Mouse (Mus musculus) inflammation-experienced regulatory T-cells, adult 16 weeks (primary cell): Measurements from ENCODE around the gene Zfp598. TPM values are rescaled to one million over a fixed set of nuclear protein-coding genes. Genes with fewer than 3 reads are reported as not detected.

Experiments
- polyA plus RNA-seq: library from polyadenylated mRNA; unstranded; fragments of 100-300 nt; shearing (Covaris generic); gene quantifications from one replicate; pipeline ENCODE4 v1.2.1, GENCODE M21; 2017

The Zfp598 gene
- polyA plus RNA-seq = 3.2 TPM

DNA sequence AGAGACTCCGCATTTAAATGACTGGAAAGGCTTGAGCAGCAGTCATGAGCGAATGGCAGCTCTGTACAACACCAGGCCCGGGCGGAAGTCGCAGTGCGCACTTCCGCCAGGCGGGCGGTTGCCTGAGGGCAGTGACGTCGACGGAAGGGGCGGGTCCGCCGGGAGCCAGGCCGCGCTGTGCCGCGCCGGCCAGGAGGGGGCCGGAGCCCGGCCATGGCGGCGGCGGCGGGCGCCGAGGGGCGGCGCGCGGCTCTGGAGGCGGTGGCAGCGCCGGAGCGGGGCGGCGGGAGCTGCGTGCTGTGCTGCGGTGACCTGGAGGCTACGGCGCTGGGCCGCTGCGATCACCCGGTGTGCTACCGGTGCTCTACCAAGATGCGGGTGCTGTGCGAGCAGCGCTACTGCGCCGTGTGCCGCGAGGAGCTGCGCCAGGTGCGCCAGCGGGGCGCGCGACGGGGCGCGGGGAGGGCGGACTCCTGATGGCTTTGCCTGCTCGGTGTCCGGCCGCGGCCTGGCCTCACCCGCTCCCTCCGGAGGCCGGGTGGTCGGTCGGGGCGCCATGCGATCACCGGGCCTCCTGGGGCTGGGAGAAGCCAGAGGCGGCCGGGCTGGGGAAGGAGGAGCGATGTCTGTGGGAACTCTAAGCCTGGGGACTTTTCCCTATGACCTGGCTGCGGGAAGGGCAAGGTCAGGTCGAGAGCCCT lies at the start of gene Zfp598:
Zfp598 (plus strand) TSS at position 143 of the 701 bp plus-strand sequence.

DNA sequence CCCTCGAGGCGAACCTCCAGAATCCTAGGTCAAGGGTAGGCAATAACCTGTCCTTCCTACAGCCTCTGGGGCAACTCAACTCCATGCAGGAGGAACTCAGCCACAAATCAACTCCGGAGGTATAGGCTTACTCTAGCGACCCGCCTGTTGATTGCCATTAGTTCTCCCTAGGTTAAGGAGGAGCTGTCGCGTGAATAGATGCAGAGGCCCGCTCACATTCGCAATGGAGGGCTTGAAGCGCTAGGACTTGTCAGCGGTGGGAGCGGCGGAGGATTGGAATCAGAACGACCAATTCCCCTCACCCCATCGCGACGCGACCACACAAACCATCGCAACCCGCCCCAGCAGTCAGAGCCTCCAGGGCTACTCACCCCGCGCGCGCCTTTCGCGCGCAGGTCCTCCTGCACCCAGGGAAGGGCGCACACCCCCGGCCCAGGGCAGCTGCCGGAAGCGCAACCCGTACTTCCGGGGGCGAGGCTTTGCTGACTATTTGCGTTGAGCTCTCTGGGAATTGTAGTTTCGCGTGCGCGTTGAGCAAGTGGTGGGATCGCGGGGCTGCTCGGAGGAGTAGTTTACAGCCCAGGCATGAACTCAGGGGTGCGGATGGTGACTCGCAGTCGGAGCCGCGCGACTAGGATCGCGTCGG lies 37.2 kb upstream of the Zfp598 start, which contains the start of the genes Tsc2 and Nthl1:
Tsc2 (minus strand) TSS at position 464 of the 646 bp plus-strand sequence.
Nthl1 (plus strand) TSS at position 514 of the 646 bp plus-strand sequence.

DNA sequence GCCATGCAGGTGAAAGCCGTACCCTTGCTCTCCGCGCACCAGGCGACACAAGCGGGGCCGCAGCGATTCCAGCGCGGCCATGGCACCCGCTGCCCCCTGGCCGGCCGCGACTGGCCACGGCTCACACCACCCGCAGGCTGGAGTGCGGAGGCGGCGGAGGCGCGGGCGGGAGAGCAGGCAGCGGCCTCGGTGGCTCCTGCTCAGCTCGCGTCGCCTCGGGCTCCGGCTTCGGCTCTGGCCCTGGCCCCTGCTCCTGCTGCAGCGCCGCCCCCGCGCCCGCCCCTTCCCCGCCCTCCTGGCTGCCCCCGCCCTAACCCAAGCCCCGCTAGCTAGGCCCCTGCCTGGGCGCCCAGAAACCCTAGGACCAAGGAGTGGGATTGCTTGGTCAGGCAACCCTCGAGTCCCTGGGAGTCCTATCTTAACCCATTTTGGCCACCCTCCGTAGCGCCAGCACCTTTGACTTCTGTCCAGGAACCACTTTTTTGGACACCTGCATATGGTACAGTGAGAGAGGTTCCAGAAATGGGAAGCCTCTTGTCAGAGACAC lies 19.3 kb upstream of the Zfp598 start, which contains the start of gene Slc9a3r2:
Slc9a3r2 (minus strand) TSS at position 258 of the 547 bp plus-strand sequence.

GRCm38 (mm10) chr17:24658017-24658758 lies 11.3 kb upstream of the Zfp598 start, which contains the start of gene Npw:
Gene Npw, minus strand, starts transcription at chr17:24658457.

DNA sequence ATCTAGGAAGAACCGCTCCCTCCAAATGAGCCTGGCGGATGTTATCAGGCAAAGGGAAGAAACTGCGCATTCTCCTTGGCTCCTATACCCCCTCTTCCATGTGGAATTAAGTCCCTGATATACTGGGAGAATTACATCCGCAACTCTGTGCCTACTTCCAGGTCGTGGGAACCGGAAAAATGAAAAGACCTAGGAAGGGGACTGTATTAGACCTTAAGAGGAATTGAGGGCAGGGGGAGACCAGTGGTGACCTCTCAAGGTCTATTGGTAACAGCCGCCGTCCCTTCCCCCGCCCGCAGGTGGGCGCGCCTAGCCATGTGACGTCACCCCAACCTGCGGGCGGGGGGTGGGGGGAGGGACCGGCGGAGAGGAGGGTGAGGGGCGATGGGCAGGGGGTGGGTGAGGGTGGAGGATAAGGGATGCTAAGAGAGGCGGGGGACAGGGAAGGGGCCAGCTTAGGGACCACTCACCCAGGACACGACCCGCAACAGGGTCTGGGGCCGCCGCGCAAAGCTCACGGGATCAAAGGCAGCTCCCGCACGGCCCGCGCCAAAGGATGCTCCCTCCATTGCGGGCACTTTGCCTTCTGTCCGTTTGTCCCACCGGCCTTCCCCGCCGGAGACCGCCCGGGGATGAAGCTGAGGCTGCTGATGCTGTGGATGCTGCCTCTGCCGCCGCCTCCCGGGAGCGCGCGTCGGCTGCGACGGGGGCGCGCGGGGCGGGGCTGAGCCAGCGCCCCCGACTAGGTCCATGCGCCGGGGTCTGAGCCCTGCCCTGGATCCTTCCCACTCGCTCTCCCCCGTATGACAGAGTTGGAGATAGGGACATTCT lies 20.0 kb downstream of the Zfp598 start, which contains the start of gene Syngr3:
Syngr3 (minus strand) TSS at position 705 of the 831 bp plus-strand sequence.

DNA sequence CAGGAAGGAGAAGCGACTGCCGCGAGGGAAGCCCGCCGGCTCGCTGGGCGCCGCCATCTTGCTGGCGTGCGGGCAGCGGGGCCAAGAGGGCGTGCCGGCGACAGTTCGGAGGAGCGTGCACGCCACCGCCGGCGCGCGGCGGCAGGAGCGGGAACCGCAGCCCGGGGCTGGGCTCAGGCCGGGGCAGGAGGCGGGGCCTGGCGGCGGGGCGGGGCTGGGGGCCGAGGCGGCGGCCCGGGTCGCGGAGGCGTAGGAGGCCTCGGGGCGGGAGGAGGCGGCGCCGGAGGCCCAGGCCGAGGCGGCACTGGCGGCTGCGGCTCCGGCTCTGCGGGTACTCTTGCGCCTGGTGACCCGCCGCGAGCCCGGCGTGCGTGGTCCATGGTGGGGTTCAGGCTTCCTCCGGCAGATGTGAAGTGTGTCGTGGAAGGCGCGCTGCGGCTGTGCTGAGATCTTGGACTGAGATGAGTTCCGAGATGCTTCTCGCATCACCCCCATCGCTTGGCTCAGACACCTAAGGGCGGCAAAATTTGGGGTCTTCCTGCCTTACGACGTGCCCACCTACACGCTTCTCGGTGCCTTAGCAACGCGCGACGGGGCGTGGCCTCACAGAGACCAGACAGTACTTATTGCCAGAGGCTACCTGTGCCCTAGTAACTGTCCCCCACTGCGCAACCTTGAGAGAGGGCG lies 26.7 kb downstream of the Zfp598 start, which contains the start of the genes Gfer and Noxo1:
Gfer (minus strand) TSS at position 146 of the 687 bp plus-strand sequence.
Noxo1 (plus strand) TSS at position 224 of the 687 bp plus-strand sequence.

GRCm38 (mm10) chr17:24706982-24707800 lies 37.7 kb downstream of the Zfp598 start, which contains the start of gene Tbl3:
Gene Tbl3, minus strand, starts transcription at chr17:24707660.

DNA sequence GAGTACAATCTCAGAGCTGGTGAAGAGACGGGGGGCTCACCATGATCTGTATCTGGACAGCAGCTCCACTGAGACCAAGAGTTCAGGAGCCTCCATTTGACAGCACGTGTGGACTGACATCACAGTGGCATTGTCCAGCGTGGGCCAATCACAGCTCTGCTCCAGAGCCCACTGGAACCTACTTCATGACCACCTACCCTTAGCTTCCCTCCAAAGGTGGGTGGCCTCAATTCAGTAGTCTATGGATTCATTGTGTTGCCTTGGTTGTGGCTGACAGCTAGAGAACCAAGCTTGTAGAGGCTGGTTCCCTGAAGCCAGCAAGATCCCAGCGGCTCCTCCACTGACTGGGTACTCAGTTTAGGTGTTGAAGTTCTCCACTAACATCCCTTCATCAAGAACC lies 48.5 kb downstream of the Zfp598 start, which contains the start of the genes Rnf151 and Rps2:
Rnf151 (minus strand) TSS at position 121 of the 400 bp plus-strand sequence.
Rps2 (plus strand) TSS at position 174 of the 400 bp plus-strand sequence.

GRCm38 (mm10) chr17:24724184-24724583 lies 54.7 kb downstream of the Zfp598 start, which contains the start of gene Ndufb10:
Gene Ndufb10, minus strand, starts transcription at chr17:24724478.

DNA sequence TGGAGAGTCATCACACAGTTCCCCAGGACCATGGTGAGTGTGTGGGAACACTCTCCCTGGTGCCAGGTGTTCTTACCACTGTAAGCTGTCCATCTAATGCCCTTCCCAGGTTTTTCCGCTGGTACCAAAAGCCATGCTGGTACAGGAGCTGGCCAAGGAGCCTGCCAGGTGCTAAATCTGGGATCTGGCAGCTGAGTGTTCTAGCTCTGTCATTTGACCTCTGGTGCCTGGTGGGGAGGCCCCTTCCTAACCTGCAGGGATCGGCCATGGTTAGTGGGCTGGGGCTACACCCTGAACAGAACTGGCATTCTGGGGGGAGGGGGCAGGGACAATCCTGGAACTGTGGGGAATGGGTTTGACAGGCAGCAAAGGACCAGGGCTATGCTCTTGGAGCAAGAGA lies 58.1 kb downstream of the Zfp598 start, which contains the start of gene Rpl3l:
Rpl3l (plus strand) TSS at position 203 of the 400 bp plus-strand sequence.

Other genes starting within 250 kb of the Zfp598 start
- 95.3 TPM for gene Eci1, start 243.0 kb upstream of the Zfp598 start, polyA plus RNA-seq
- gene Dnase1l2, start 226.6 kb upstream of the Zfp598 start, polyA plus RNA-seq = 6.8 TPM
- 91.5 TPM for gene E4f1, start 199.4 kb upstream of the Zfp598 start, polyA plus RNA-seq
- 5.3 TPM for gene Pgp, start 199.3 kb upstream of the Zfp598 start, polyA plus RNA-seq
- gene Bricd5, start 195.8 kb upstream of the Zfp598 start, polyA plus RNA-seq = 0.41 TPM
- gene Mlst8, start 190.6 kb upstream of the Zfp598 start, polyA plus RNA-seq = 31.0 TPM
- 0.09 TPM for gene Caskin1, start 181.1 kb upstream of the Zfp598 start, polyA plus RNA-seq
- gene Traf7, start 141.7 kb upstream of the Zfp598 start, polyA plus RNA-seq = 103 TPM
- 13.7 TPM for gene Rab26, start 135.5 kb upstream of the Zfp598 start, polyA plus RNA-seq
- gene Pkd1, start 119.9 kb upstream of the Zfp598 start, polyA plus RNA-seq = 18.5 TPM
- 55.0 TPM for gene Tsc2, start 37.1 kb upstream of the Zfp598 start, polyA plus RNA-seq
- 7.6 TPM for gene Nthl1, start 37.0 kb upstream of the Zfp598 start, polyA plus RNA-seq
- not detected for gene Slc9a3r2, start 19.4 kb upstream of the Zfp598 start, polyA plus RNA-seq
- not detected for gene Npw, start 11.2 kb upstream of the Zfp598 start, polyA plus RNA-seq
- 0.68 TPM for gene Syngr3, start 20.3 kb downstream of the Zfp598 start, polyA plus RNA-seq
- gene Gfer, start 26.5 kb downstream of the Zfp598 start, polyA plus RNA-seq = 12.2 TPM
- 3.8 TPM for gene Noxo1, start 26.5 kb downstream of the Zfp598 start, polyA plus RNA-seq
- 67.3 TPM for gene Tbl3, start 38.0 kb downstream of the Zfp598 start, polyA plus RNA-seq
- gene Rnf151, start 48.4 kb downstream of the Zfp598 start, polyA plus RNA-seq = not detected
- 723 TPM for gene Rps2, start 48.4 kb downstream of the Zfp598 start, polyA plus RNA-seq
- 245 TPM for gene Ndufb10, start 54.8 kb downstream of the Zfp598 start, polyA plus RNA-seq
- not detected for gene Rpl3l, start 58.1 kb downstream of the Zfp598 start, polyA plus RNA-seq
- gene Msrb1, start 67.0 kb downstream of the Zfp598 start, polyA plus RNA-seq = 12.1 TPM
- gene Hs3st6, start 83.3 kb downstream of the Zfp598 start, polyA plus RNA-seq = not detected
- gene Meiob, start 134.6 kb downstream of the Zfp598 start, polyA plus RNA-seq = not detected
- gene Hagh, start 170.5 kb downstream of the Zfp598 start, polyA plus RNA-seq = 43.8 TPM
- 3.7 TPM for gene Fahd1, start 180.7 kb downstream of the Zfp598 start, polyA plus RNA-seq
- not detected for gene Igfals, start 196.3 kb downstream of the Zfp598 start, polyA plus RNA-seq
- gene Nubp2, start 216.7 kb downstream of the Zfp598 start, polyA plus RNA-seq = 118 TPM
- gene Spsb3, start 217.0 kb downstream of the Zfp598 start, polyA plus RNA-seq = 64.4 TPM
- 62.4 TPM for gene Eme2, start 225.4 kb downstream of the Zfp598 start, polyA plus RNA-seq
- gene Mrps34, start 225.4 kb downstream of the Zfp598 start, polyA plus RNA-seq = 54.0 TPM
- 69.0 TPM for gene Nme3, start 226.8 kb downstream of the Zfp598 start, polyA plus RNA-seq